Mouse (Mus musculus) cortical plate, adult 2 months (tissue): ENCODE measurements around the gene Pip5k1b.

Experiments
- CTCF ChIP-seq: fragments of 200-500 bp; IDR thresholded peaks from 2 replicates; pipeline ENCODE4 v1.5.1; 2011; ENCODE audit warnings: mild to moderate bottlenecking, control low read depth, low read length; ENCODE audit not compliant: insufficient read depth; ENCODE audit errors: extremely low read depth
- POLR2A ChIP-seq: fragments of 200-500 bp; IDR thresholded peaks from 2 replicates; pipeline ENCODE4 v1.6.1; 2011; ENCODE audit warnings: mild to moderate bottlenecking, low read length, control low read depth; ENCODE audit not compliant: insufficient read depth; ENCODE audit errors: extremely low read depth

GRCm38 (mm10) chr19:24526731-24527612 is 28.7 kb downstream of the Pip5k1b start:
- TF ChIP-seq CTCF (no peak), POLR2A (no peak)
